13 mouse cellular contexts compared by ENCODE assay signal in genomic region chr3:34443307-34443706, GRCm38 (mm10).
DNase-seq lines count a peak whose midpoint lies in the region; ATAC-seq and TF ChIP-seq lines count a peak whose summit lies in the region.
"Had no signal": no experiment of that assay in that cellular context is flagged by ENCODE, and none has a peak within 500 bp of the region (broad histone marks: within the 10 kb centered on the region; RNA-seq: fewer than 3 reads in every experiment).

No protein-coding gene starts in this region.

- intact Hi-C loops in left cerebral cortex, adult 2 months (cut with DNase I): loop anchor here (2.0 to 5.0 kb wide), 2 partner anchors 197 to 219 kb away; no protein-coding TSS in a partner anchor
- intact Hi-C loops in left cerebral cortex, postnatal 25 days (cut with DNase I): loop anchor here (2.0 to 10.0 kb wide), 3 partner anchors 195 to 219 kb away; no protein-coding TSS in a partner anchor

- peak; percentile 55 for ATAC-seq in Patski
- no peak for ATAC-seq in forebrain, embryonic 16.5 days
- no peak for ATAC-seq in neural tube, embryonic 15.5 days (ENCODE audit: low FRiP score)
- no peak for ATAC-seq in intestine, postnatal 0 days

- peak overlapping the region; percentile 21; the same call in 1 of the 2 replicates for H3K4me2 ChIP-seq in forebrain, embryonic 16.5 days (ENCODE audit: low read length)
- no peak overlapping the region for H3K4me2 ChIP-seq in neural tube, embryonic 15.5 days
- H3K4me2 ChIP-seq in intestine, postnatal 0 days (replicated peaks; ENCODE audit: low read depth): no peak overlapping the region

- no peak for DNase-seq in left cerebral cortex, adult 2 months (ENCODE audit: extremely low spot score in 1 of 2, low spot score in 2 of 2)
- no peak for DNase-seq in left cerebral cortex, postnatal 25 days (ENCODE audit: low spot score in 2 of 2)
- DNase-seq in Patski (ENCODE audit: low read depth, low spot score): peak; percentile 20
- no peak for DNase-seq in kidney, adult 11 months
- DNase-seq: gastrocnemius, postnatal 14 days; heart, adult 2 months; kidney, adult 8-10 months; liver; lung, adult 18-20 months; thymus, postnatal 4 days had no signal

- H3K4me3 ChIP-seq in left cerebral cortex, adult 2 months: no peak overlapping the region
- no peak overlapping the region for H3K4me3 ChIP-seq in forebrain, embryonic 16.5 days (replicated peaks; ENCODE audit: low read length)
- no peak overlapping the region for H3K4me3 ChIP-seq in neural tube, embryonic 15.5 days (replicated peaks)
- H3K4me3 ChIP-seq in intestine, postnatal 0 days (ENCODE audit: low read depth, low read length): no peak overlapping the region
- H3K4me3 ChIP-seq: heart, adult 2 months had no signal

- WGBS in forebrain, embryonic 16.5 days: 7% methylated on average over 5 of the region's 5 CpGs
- 33% methylated on average over 5 of the region's 5 CpGs for WGBS in neural tube, embryonic 15.5 days
- WGBS in intestine, postnatal 0 days: 79% methylated on average over 5 of the region's 5 CpGs

- TF ChIP-seq CTCF in left cerebral cortex, adult 2 months (IDR thresholded peaks at IDR 0.05): no peak
- no peak for TF ChIP-seq CTCF in Patski (IDR thresholded peaks at IDR 0.05)
- no peak for TF ChIP-seq CTCF in intestine, postnatal 0 days (IDR thresholded peaks at IDR 0.05; ENCODE audit: low read depth)

- H3K4me1 ChIP-seq in forebrain, embryonic 16.5 days (replicated peaks; ENCODE audit: control insufficient read depth, insufficient read depth, low read length): peaks cover 29% of the 10 kb centered on the region
- peaks cover 19% of the 10 kb centered on the region for H3K4me1 ChIP-seq in neural tube, embryonic 15.5 days
- H3K4me1 ChIP-seq in intestine, postnatal 0 days (replicated peaks; ENCODE audit: control insufficient read depth, insufficient read depth, low read length): no peaks in the 10 kb centered on the region

- CTCF ChIA-PET in Patski (lab: Charles Lee): interaction anchor here (0.9 to 1.8 kb wide), 5 partner anchors 7 to 46 kb away, joined by 3 to 4 read pairs (median 3); no protein-coding TSS in a partner anchor

- peaks cover 18% of the 10 kb centered on the region for H3K27me3 ChIP-seq in Patski
- peaks cover 6% of the 10 kb centered on the region; the same call in 1 of the 2 replicates for H3K27me3 ChIP-seq in forebrain, embryonic 16.5 days (replicated peaks; ENCODE audit: control insufficient read depth, insufficient read depth, low read length)
- 0 out of 2 replicates have a peak, but pooled peaks cover 2% of the 10 kb centered on the region for H3K27me3 ChIP-seq in neural tube, embryonic 15.5 days (replicated peaks)
- H3K27me3 ChIP-seq in intestine, postnatal 0 days (replicated peaks; ENCODE audit: control insufficient read depth, insufficient read depth, low read length): no peaks in the 10 kb centered on the region

- POLR2A ChIA-PET in Patski (lab: Charles Lee): interaction anchor here (0.7 kb wide), 1 partner anchor 144 kb away, joined by 3 read pairs; no protein-coding TSS in a partner anchor

- peaks cover 4% of the 10 kb centered on the region; the same call in 1 of the 2 replicates for H3K9me3 ChIP-seq in forebrain, embryonic 16.5 days (ENCODE audit: control insufficient read depth, low read length)
- no peaks in the 10 kb centered on the region for H3K9me3 ChIP-seq in neural tube, embryonic 15.5 days (replicated peaks)
- no peaks in the 10 kb centered on the region for H3K9me3 ChIP-seq in intestine, postnatal 0 days (ENCODE audit: control insufficient read depth)

- H3K27ac ChIP-seq in left cerebral cortex, adult 2 months: peak overlapping the region; percentile 83
- no peak overlapping the region; the same call in none of the 2 replicates for H3K27ac ChIP-seq in forebrain, embryonic 16.5 days (ENCODE audit: low read length)
- peak overlapping the region; percentile 48 for H3K27ac ChIP-seq in neural tube, embryonic 15.5 days (replicated peaks)
- no peak overlapping the region for H3K27ac ChIP-seq in intestine, postnatal 0 days (ENCODE audit: low read depth, low read length)
- H3K27ac ChIP-seq: heart, adult 2 months had no signal

- in situ Hi-C loops in Patski (cut with MboI; ENCODE audit: low pct_unique_long_range_greater_than_20kb): no loop called here

- H3K36me3 ChIP-seq in forebrain, embryonic 16.5 days (ENCODE audit: control insufficient read depth, insufficient read depth): no peaks in the 10 kb centered on the region
- H3K36me3 ChIP-seq in neural tube, embryonic 15.5 days: no peaks in the 10 kb centered on the region
- H3K36me3 ChIP-seq in intestine, postnatal 0 days (ENCODE audit: control insufficient read depth, insufficient read depth): no peaks in the 10 kb centered on the region

- no peak overlapping the region for H3K9ac ChIP-seq in forebrain, embryonic 16.5 days (replicated peaks; ENCODE audit: low read depth, low read length)
- H3K9ac ChIP-seq in neural tube, embryonic 15.5 days (replicated peaks): no peak overlapping the region
- no peak overlapping the region for H3K9ac ChIP-seq in intestine, postnatal 0 days (ENCODE audit: low read depth, low read length)

Comparison
In these comparisons a context has a peak if more than half of its experiments do, and no peak if none do; other contexts are left out.
1. H3K27ac ChIP-seq: peak in left cerebral cortex, adult 2 months (single experiment) and neural tube, embryonic 15.5 days (single experiment); none in forebrain, embryonic 16.5 days (single experiment) and intestine, postnatal 0 days (single experiment).